Mouse (Mus musculus): ENCODE measurements around the gene Il15ra.
"Not testable (repeated sequence)": the region's sequence is repeated elsewhere in the genome, so short reads cannot be mapped to it uniquely, and the experiment has no call there.

Gene Il15ra

GRCm38 (mm10) chr2:11708538-11708937 is 3.4 kb downstream of the Il15ra start:
- DNase-seq (ENCODE audit: low spot score): no peak

GRCm38 (mm10) chr2:11710101-11710500 is 5.0 kb downstream of the Il15ra start:
- DNase-seq (ENCODE audit: low spot score): not testable (repeated sequence)

- no peak for DNase-seq (ENCODE audit: low spot score)
These were observed 7.4 kb downstream of the Il15ra start for GRCm38 (mm10) chr2:11712483-11712990.

DNA sequence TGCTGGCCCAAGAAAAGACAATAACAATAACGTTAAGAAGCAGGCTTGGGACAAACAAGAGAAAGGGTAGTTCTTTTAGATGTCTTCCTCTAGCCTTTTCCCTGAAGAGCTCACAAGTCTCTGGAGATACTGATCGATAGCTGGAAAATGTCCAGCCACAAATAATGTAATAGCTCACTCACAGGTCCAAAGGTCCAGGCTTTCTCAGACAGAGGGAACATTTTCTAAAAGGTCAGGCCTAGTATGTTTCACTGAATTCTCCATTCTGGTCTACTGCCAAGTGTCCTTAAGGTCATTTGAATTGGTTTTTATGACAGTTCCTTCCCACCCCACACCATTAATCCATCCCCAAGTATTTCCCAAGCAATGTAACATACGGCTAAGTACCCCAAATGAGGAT is 7.9 kb downstream of the Il15ra start:
- DNase-seq (ENCODE audit: low spot score): no peak

DNA sequence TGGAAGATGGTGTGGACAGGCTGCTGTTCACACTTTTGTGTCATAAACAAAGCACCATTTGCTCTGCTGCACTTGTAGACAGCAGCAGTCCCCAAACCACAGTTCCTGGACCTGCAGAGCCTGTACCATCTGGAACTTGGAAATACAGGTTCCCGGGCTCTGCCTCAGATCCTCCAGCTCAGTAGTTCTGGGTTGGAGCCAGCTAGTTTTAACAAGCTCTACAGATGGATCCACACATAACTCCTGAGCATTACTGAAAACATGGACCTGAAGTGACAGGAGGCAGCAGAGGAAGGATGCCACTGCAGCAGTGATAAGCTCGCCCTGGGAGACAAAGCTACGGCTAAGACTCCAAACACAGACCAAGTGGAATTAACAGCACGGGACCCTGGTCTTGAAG is 9.4 kb downstream of the Il15ra start:
- DNase-seq (ENCODE audit: low spot score): no peak

DNA sequence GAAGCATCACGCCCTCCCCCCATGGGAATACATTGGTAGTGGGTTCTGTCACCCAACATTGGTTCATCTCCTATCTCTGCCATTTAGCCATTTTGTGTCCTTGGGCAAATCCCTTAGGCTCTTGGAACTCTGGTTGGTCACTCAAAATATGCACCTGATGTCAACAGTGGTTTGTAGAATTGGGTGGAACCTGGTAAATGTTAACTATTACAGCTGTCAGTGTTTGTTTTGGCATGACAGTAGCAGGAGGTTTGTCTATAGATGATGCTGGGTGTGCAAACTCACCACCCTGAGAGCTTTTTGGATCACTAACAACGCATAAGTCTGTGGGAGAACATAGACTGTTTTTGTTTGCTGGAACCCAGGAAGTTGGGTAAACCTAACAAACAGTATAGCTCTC is 13.5 kb downstream of the Il15ra start:
- no peak for DNase-seq (ENCODE audit: low spot score)

DNA sequence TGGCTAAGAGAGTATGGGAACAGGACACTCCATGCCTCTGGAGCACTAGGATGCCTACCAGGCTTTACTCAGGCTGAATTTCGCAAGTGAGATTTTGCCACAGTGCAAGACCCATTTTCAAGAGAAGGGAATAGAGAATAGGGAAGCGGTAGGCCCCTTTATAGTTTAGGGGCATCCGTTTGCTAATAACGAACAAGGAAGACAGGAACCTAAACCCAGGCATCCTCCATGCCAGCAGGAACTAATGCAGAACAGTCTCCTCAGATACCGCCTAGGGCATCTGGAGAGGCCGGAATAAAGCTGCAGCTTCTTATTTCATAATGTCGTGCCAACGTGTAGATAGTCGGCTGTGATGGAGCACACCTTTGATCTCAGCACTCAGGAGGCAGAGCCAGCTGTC is 17.5 kb downstream of the Il15ra start:
- DNase-seq (ENCODE audit: low spot score): no peak

DNA sequence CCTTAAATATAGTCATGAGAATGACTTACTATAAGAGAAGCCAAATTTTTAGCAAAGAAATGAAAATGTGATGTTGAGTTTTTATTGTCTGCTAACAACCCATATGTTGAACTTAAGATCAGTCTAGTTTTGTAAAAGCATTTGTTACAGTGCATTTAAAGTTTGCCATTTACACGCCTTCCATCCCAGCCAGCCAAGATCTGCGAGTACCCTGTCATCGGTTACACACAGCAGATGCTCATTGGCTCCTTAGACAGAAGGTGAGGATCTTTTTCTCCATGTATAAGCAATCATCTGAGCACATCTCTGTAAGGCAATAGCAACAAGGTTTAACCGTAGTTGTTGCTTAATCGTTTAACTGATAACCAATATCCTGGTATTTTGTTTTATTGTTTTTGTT is 22.5 kb downstream of the Il15ra start:
- no peak for DNase-seq (ENCODE audit: low spot score)

GRCm38 (mm10) chr2:11729091-11729490 is 24.0 kb downstream of the Il15ra start:
- DNase-seq (ENCODE audit: low spot score): no peak

DNA sequence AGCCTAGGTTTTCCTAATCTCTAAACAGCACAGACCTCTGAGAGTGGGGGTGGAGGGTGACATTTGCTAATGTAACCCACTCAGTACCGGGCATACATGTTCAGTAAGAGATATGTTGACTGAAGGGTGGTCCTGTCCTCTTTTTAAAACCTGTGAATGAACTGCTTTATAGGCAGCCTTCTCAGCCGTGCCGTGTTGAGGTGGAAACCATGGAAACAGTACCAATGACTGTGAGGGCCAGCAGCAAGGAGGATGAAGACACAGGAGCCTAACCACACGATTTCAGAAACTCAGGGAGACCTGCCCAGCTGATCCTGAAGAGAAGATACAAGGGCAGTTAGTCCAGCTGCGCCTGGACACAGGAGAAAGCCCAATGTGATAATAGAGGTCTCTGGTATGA is 27.9 kb downstream of the Il15ra start:
- DNase-seq (ENCODE audit: low spot score): no peak

DNA sequence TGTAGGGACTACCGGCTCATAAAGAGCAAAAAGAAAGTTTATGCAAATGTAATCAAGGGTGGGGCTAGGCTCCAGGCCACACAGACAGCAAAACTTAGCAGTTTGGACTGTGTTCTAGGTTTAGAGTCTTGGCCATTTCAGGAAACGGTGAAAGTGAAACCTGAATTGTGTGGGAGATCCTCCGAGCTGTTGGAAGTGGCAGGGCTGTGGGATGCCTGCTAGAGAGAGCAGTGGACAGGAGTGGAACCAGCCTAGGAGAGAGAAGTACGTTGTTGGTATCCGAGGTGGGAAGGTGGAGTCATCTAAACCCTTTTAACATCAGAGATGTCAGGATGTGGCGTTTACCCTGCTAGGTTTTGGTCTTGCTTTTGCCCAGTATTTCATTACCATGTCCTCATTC is 30.8 kb downstream of the Il15ra start:
- no peak for DNase-seq (ENCODE audit: low spot score)

GRCm38 (mm10) chr2:11738794-11739193 is 33.7 kb downstream of the Il15ra start:
- DNase-seq (ENCODE audit: low spot score): no peak

DNA sequence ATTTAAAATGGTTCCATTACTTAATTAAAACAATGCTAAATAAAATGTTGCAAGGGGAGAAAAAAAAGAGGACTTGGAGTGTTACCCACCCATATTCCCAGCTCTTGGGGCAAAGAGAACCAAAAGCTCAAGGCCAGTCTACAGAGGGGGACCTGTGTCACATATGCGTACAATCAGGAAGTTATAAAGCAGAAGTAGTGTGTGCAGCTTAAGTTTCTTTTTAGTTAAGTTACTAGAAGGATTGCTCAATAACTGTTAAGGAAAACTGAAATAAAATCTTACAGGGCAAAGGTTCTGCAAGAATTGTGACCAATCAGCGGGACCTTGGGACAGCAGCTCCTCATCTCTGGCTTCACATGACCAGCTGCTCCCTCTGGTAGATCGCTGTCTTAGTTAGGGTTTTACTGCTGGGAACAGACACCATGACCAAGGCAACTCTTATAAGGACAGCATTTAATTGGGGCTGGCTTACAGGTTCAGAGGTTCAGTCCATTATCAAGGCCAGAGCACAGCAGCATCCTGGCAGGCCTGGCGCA is 34.5 kb downstream of the Il15ra start:
- DNase-seq (ENCODE audit: low spot score): no peak

DNA sequence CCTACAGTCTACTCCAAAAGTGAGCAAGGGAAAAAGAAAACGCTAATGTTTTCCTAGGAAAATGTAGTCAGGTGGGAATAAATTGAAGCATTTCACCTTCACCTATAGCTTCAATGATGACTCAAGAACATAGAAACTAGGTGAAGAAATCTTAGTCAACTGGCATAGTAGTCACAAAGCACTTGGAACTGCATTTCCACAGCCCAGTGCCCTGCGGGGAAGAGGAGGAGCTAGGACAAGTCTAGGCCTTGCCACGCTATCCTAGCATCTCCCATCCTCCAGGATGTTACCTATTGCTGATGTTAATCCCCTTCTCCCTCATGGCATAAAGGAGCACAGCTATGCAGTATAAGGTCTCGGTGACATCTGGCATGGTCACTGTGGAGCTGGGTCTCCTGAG is 57.5 kb downstream of the Il15ra start:
- DNase-seq (ENCODE audit: low spot score): no peak

DNA sequence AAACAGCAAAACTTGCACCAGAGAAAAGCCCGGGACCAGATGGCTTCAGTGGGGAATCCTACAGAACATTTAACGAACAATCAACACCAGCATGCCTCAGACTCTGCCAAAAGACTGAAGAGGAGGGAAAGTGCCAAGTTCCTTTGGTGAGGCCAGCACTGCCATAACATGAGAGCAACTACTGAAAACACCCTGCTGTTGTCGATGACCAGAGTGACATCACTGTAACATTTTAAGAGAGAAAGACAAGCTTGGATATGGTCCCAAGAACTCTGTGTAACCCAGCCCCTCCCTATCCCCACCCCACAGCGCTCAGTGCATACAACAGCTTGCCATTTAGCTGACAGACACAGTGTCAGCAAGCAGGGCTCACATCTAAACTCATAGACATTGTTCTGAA is 60.6 kb downstream of the Il15ra start:
- DNase-seq (ENCODE audit: low spot score): no peak

DNA sequence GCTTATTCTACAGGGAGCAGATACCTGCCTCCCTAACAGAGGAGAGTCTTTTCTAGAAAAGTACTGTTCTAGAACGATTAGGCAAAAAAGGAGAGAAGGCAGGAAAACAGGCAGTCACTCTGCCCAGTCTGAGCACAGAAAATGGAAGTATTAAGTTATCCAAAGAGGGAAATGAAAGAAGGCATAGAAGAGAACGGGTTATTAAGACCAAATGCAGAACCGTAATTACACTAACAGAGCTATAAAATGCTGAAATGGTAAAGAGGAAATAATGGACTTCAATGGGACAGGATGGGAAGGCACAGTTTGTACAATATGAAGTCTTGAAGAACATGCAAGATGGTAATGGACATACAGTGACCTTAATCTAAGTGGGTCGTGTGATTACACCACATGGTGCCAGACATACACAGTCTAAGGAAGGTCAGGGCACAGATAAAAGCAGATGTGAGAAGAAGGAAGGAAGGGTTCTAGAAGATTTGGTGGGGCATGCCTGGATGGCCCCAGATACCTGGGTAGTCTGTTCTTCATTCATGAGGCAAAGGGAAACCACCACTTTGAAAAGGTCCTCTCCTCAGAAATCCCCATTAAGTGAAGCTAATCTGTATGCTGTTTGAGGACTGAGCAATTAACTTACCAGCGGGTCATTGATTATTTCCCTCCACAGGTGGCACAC is 61.5 kb downstream of the Il15ra start:
- no peak for DNase-seq (ENCODE audit: low spot score)

GRCm38 (mm10) chr2:11767161-11767545 is 62.1 kb downstream of the Il15ra start:
- DNase-seq (ENCODE audit: low spot score): no peak

GRCm38 (mm10) chr2:11771701-11772100 is 66.6 kb downstream of the Il15ra start:
- DNase-seq (ENCODE audit: low spot score): no peak

DNA sequence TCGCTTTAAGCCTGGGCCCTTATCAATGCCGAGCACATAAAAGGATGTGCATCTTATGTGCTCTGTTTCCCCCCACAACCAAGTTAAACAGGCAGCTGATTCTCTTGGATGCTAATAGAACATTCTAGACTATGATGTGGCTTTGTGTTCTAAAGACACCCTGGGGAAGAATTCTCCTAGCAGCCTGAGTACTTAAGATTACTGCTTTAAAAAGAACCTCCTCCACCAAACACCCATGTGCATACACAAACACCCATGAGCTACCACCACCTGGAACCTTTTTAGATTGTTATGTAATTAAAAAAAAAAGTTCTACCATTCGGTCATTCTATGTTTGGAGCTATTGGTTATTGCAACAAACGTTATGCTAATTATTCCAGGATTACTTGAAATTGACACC is 67.3 kb downstream of the Il15ra start:
- DNase-seq (ENCODE audit: low spot score): no peak

- DNase-seq (ENCODE audit: low spot score): no peak
These were observed 69.3 kb downstream of the Il15ra start for GRCm38 (mm10) chr2:11774426-11774825.

GRCm38 (mm10) chr2:11775121-11775520 is 70.0 kb downstream of the Il15ra start:
- no peak for DNase-seq (ENCODE audit: low spot score)

- DNase-seq (ENCODE audit: low spot score): no peak
These were observed 71.3 kb downstream of the Il15ra start for GRCm38 (mm10) chr2:11776415-11776814.

DNA sequence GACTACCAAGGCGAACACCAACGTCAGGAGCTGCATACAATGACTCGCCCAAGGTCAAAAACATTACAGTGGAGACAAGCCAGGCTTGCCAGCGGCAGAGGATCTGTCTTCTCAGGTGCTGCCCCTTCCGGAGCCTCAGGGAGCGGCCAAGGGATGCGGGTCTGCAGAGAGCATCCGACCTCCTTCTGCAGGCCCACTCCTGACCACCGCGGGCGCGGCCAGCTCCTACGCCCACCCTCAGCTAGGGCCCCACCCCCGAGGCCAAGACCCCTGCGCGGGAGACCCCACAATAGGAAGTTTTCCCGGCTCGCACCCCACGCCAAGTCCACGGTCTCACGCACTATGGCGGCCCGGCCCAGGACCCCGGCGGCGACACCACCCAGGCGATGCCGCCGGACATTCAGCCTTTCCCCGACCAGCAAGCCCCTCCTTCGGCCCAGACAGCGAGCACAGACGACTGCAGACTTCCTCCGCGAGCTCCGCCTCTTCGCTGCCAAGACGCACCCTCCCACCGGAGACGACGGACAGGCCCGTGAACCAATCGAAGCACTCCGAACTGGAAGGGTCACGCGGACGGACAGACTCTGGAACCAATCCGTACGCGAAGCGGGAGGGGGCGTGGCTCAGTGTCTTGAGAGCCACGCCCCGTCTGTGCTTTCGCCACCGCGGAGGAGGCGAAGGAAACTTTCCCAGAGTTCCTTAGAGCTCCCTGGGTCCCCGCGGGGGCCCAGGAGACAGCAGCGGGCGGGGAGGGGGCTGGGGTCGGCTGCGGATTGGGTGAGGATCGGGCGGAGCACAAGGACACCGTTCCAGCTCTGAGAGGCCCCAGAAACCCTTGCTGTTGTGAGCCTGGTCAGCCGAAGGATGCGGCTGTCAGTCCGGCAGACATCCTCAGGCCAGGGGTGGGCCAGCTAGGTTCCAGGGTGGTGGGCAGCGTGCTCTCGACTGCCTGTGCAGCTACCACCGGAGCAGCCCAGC is 72.3 kb downstream of the Il15ra start, which contains the start of the genes Fbh1 and Ankrd16:
Gene Fbh1 (minus strand): TSS at position 492 of the 978 bp plus-strand sequence.
Gene Ankrd16 (plus strand): TSS at position 786 of the 978 bp plus-strand sequence.
- peak; percentile 99 for DNase-seq (ENCODE audit: low spot score)

All from ovary, adult 18-20 months (tissue).